Mouse (Mus musculus): ENCODE data around the gene Myd88.

GRCm38 (mm10) chr9:119371251-119371650 lies 30.0 kb upstream of the Myd88 start:
- TF ChIP-seq MAX (IDR thresholded peaks at IDR 0.05; ENCODE audit: low read depth) (no peak), E2F4 (IDR thresholded peaks at IDR 0.05; ENCODE audit: insufficient read depth) (no peak), USF1 (IDR thresholded peaks at IDR 0.05; ENCODE audit: low read depth) (no peak)
